Comparison of ENCODE assay signal across 21 mouse cellular contexts in the genomic region with DNA sequence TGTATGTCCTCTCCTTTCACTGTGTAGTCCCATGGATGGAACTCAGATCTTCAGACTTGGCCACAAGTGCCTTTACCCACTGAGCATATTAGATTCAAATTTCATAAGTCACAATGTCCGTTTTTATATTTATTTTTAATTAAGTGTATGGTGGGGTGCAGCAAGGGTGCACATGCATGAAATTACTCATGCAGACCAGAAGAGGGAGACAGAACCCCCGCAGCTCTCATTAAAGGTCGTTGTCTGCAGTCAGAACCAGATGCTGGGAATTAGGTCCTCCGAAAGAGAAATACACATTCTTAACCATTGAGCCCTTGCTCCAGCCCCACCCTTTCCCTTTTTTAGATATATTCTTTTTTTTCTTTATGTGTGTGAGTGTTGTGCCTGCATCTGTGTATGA. TPM values are rescaled to one million over a fixed set of nuclear protein-coding genes. Genes with fewer than 3 reads are reported as not detected.
DNase-seq lines count a peak whose midpoint lies in the region; TF ChIP-seq lines count a peak whose summit lies in the region.
"Had no signal": no experiment of that assay in that cellular context is flagged by ENCODE, and none has a peak within 500 bp of the region (broad histone marks: within the 10 kb centered on the region; RNA-seq: fewer than 3 reads in every experiment).

No protein-coding gene starts in this region.

- TF ChIP-seq EP300 in ES-Bruce4 (IDR thresholded peaks at IDR 0.05; ENCODE audit: insufficient read depth, low read depth, low read length) = no peak

- no peak for DNase-seq in left cerebral cortex, adult 2 months (ENCODE audit: extremely low spot score in 1 of 2, low spot score in 2 of 2)
- DNase-seq in left cerebral cortex, postnatal 36 days (ENCODE audit: low spot score in 2 of 2) = no peak
- peak; percentile 39 for DNase-seq in A20 (ENCODE audit: low read depth, low spot score)
- DNase-seq in brain, embryonic 14.5 days (ENCODE audit: low read depth) = no peak
- DNase-seq in cerebellum, adult 11 months = no peak
- DNase-seq in ovary, postnatal 10 days (ENCODE audit: low spot score) = no peak
- DNase-seq: cerebellum, adult 18-20 months; kidney, postnatal 14 days; left cerebral cortex, postnatal 4 days; right cerebral cortex, postnatal 4 days; thymus, adult 18-20 months had no signal

- TF ChIP-seq POLR2A in ES-Bruce4 (IDR thresholded peaks at IDR 0.05; ENCODE audit: insufficient read depth, low read length) = no peak
- no peak for TF ChIP-seq POLR2A in brain, embryonic 14.5 days (IDR thresholded peaks at IDR 0.05; ENCODE audit: borderline replicate concordance, extremely low read depth, insufficient read depth, insufficient read length, poor library complexity, severe bottlenecking)

- 0 out of 2 replicates have a peak, but pooled peaks cover 3% of the 10 kb centered on the region for H3K9me3 ChIP-seq in ES-Bruce4 (replicated peaks; ENCODE audit: control insufficient read depth, insufficient read depth, low read length, poor library complexity, severe bottlenecking)
- H3K9me3 ChIP-seq: heart, embryonic 13.5 days; midbrain, embryonic 15.5 days had no signal

- intact Hi-C loops in left cerebral cortex, adult 2 months (cut with DNase I) = no loop called here
- intact Hi-C loops in left cerebral cortex, postnatal 36 days (cut with DNase I) = no loop called here

- H3K4me1 ChIP-seq in ES-Bruce4 (ENCODE audit: control insufficient read depth, insufficient read depth, low read length) = no peaks in the 10 kb centered on the region
- H3K4me1 ChIP-seq: heart, embryonic 13.5 days; midbrain, embryonic 15.5 days had no signal

- peak; percentile 39 for TF ChIP-seq CTCF in left cerebral cortex, adult 2 months (IDR thresholded peaks at IDR 0.05)
- peak; percentile 24 for TF ChIP-seq CTCF in ES-Bruce4 (IDR thresholded peaks at IDR 0.05; ENCODE audit: low read depth, low read length)
- TF ChIP-seq CTCF in brain, embryonic 14.5 days (IDR thresholded peaks at IDR 0.05; ENCODE audit: borderline replicate concordance, extremely low read depth, insufficient read depth, insufficient read length) = peak; percentile 13; the same call in 1 of the 2 replicates

- no peaks in the 10 kb centered on the region; the same call in 1 of the 2 replicates for H3K36me3 ChIP-seq in ES-Bruce4 (ENCODE audit: control insufficient read depth, insufficient read depth, low read length, poor library complexity, severe bottlenecking)
- H3K36me3 ChIP-seq: heart, embryonic 13.5 days; midbrain, embryonic 15.5 days had no signal

- no peak overlapping the region for H3K9ac ChIP-seq in ES-Bruce4 (ENCODE audit: low read depth, poor library complexity, severe bottlenecking)
- H3K9ac ChIP-seq: heart, embryonic 13.5 days; midbrain, embryonic 15.5 days had no signal

- no peaks in the 10 kb centered on the region for H3K27me3 ChIP-seq in ES-Bruce4 (ENCODE audit: control insufficient read depth, insufficient read depth, low read length, poor library complexity, severe bottlenecking)
- H3K27me3 ChIP-seq: heart, embryonic 13.5 days; midbrain, embryonic 15.5 days had no signal

- H3K27ac ChIP-seq in left cerebral cortex, adult 2 months = no peak overlapping the region
- H3K27ac ChIP-seq in ES-Bruce4 (ENCODE audit: insufficient read depth, low read length) = no peak overlapping the region
- H3K27ac ChIP-seq: heart, embryonic 13.5 days; midbrain, embryonic 15.5 days had no signal

- no peak overlapping the region for H3K4me3 ChIP-seq in left cerebral cortex, adult 2 months
- H3K4me3 ChIP-seq in ES-Bruce4 (ENCODE audit: low read depth, low read length) = no peak overlapping the region
- H3K4me3 ChIP-seq: heart, embryonic 13.5 days; midbrain, embryonic 15.5 days had no signal

RNA-seq across cellular contexts. Expression of a gene that starts 15.8 kb away (rescaled TPM):
- under 1 TPM in 1 of 2 experiments, not detected in 1; 0.14 TPM for total RNA-seq in left cerebral cortex, adult 2 months (2021)
- total RNA-seq in left cerebral cortex, postnatal 36 days (2021) = under 1 TPM; 0.25 TPM
- polyA plus RNA-seq in ES-Bruce4 (2011; ENCODE audit: insufficient read depth, insufficient read length, low read depth, missing spikeins) = not detected in 2 replicates
- not detected in 2 replicates for polyA plus RNA-seq in brain, embryonic 14.5 days (2012; rRNA removed)
- total RNA-seq: hematopoietic stem cell, adult 5-6 weeks; layer of hippocampus, postnatal 10 days; left cerebral cortex, postnatal 4 days had no signal
- polyA plus RNA-seq: embryonic facial prominence, embryonic 14.5 days; forebrain, embryonic 11.5 days; heart, embryonic 13.5 days; inflammation-experienced regulatory T-cells, adult 6 months; midbrain, embryonic 15.5 days had no signal

RNA-seq across cellular contexts. Expression of a gene that starts 25.7 kb away (rescaled TPM):
- 10 to 100 TPM; 17.1 to 17.6 TPM for total RNA-seq in left cerebral cortex, adult 2 months (2021)
- 10 to 100 TPM; 21.0 to 23.4 TPM for total RNA-seq in left cerebral cortex, postnatal 36 days (2021)
- not detected in 2 replicates for polyA plus RNA-seq in ES-Bruce4 (2011; ENCODE audit: insufficient read depth, insufficient read length, low read depth, missing spikeins)
- 0.39 and 0.82 TPM in 2 replicates for polyA plus RNA-seq in brain, embryonic 14.5 days (2012; rRNA removed)
- total RNA-seq: hematopoietic stem cell, adult 5-6 weeks had no signal
- polyA plus RNA-seq: forebrain, embryonic 11.5 days; inflammation-experienced regulatory T-cells, adult 6 months; liver, embryonic 16.5 days had no signal

RNA-seq across cellular contexts. Expression of a gene that starts 44.1 kb away (rescaled TPM):
- total RNA-seq in left cerebral cortex, adult 2 months (2021) = not detected
- not detected for total RNA-seq in left cerebral cortex, postnatal 36 days (2021)
- polyA plus RNA-seq in ES-Bruce4 (2011; ENCODE audit: insufficient read depth, insufficient read length, low read depth, missing spikeins) = not detected in 2 replicates
- 0.08 TPM in 1 of 2 replicates, not detected in the other for polyA plus RNA-seq in brain, embryonic 14.5 days (2012; rRNA removed)
- total RNA-seq: ES-E14; hematopoietic stem cell, adult 5-6 weeks; layer of hippocampus, postnatal 10 days; left cerebral cortex, postnatal 4 days had no signal
- polyA plus RNA-seq: forebrain, embryonic 11.5 days; heart, embryonic 13.5 days; inflammation-experienced regulatory T-cells, adult 6 months; midbrain, embryonic 15.5 days had no signal
